Mouse (Mus musculus): ENCODE results near the gene Spag5.

DNA sequence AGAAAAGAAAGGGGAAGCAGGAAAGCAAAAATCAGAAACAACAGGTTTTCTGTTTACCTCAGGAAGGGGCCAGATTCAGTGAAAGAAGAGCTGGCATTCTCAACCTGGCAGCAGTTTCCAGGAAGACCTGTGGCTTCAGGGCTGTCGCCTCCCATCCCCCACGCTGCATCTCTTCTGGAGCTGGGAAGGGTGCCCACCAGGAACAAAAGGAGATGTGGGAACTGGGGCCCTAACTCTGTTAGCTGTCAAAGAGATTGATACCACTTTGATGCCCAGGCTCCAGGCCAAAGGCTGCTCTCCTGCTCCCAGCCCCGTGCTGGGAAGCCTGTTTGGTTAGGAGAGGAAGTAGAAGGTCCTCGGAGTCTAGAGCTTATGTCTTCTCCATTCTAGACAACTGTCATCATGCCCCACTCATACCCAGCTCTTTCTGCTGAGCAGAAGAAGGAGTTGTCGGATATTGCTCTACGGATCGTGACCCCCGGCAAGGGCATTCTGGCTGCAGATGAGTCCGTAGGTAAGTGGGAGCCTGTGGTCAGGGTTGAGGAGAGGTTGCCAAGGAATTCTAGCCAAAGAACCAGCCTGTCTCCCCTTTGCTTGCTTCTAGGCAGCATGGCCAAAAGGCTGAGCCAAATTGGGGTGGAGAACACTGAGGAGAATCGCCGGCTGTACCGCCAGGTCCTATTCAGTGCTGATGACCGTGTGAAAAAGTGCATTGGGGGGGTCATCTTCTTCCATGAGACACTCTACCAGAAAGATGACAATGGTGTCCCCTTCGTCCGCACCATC is 22.9 kb downstream of the Spag5 start:
- TF ChIP-seq POLR2A (IDR thresholded peaks at IDR 0.05; ENCODE audit: insufficient read depth, low read length): no peak
- no peak for TF ChIP-seq CTCF (IDR thresholded peaks at IDR 0.05; ENCODE audit: low read depth, low read length)

Data from ES-Bruce4 (cell line).